Mouse (Mus musculus) liver, adult 2 months (tissue): ENCODE data around the gene Mitf.

Experiments
- CTCF ChIP-seq: fragments of 200-500 bp; IDR thresholded peaks from 2 replicates; pipeline ENCODE4 v1.5.1; 2011; ENCODE audit warnings: low read depth, low read length, control low read depth
- POLR2A ChIP-seq: fragments of 200-500 bp; IDR thresholded peaks from 2 replicates; pipeline ENCODE4 v1.6.1; 2011; ENCODE audit warnings: low read length, control low read depth; ENCODE audit not compliant: insufficient read depth; ENCODE audit errors: extremely low read depth

DNA sequence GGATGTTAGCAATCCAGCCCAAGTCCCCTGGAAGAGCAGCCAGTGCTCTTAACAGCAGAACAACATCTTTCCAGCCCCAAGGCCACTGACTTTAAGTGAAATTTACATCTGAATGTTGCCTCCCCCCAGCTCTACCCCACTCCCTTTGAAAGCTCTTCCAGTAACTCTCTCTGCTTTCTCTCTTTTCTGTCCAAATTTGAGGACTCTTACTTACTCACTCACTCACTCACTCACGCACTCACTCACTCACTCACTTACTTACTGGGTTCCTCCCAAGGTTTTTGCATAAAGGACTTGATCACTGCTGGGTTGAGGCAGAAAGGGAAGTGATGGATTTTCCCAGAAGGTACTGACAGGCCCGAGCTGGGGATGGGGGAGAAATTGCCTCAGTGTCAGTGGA is 154.9 kb downstream of the Mitf start:
- TF ChIP-seq CTCF = no peak
- no peak for TF ChIP-seq POLR2A
